Mouse (Mus musculus) gastrocnemius, postnatal 25 days (tissue): Measurements from ENCODE around the gene B4galnt1. TPM values are rescaled to one million over a fixed set of nuclear protein-coding genes. Genes with fewer than 3 reads are reported as not detected.
"Not testable (repeated sequence)": the region's sequence is repeated elsewhere in the genome, so short reads cannot be mapped to it uniquely, and the experiment has no call there.

Experiments
- DNase-seq: peaks from one replicate; pipeline ENCODE4 v3.0.0; 2022
- total RNA-seq, 2 experiments: library from RNA; stranded (reverse); gene quantifications; 1 replicate in 1 of 2; 2 replicates in 1 of 2; pipeline ENCODE4 v1.2.3; 2021

The B4galnt1 gene
- total RNA-seq, 2 experiments from 2014 or later: 0.78 to 1.00 TPM

GRCm38 (mm10) chr10:127143228-127143627 lies 21.8 kb upstream of the B4galnt1 start:
- DNase-seq: no peak

DNA sequence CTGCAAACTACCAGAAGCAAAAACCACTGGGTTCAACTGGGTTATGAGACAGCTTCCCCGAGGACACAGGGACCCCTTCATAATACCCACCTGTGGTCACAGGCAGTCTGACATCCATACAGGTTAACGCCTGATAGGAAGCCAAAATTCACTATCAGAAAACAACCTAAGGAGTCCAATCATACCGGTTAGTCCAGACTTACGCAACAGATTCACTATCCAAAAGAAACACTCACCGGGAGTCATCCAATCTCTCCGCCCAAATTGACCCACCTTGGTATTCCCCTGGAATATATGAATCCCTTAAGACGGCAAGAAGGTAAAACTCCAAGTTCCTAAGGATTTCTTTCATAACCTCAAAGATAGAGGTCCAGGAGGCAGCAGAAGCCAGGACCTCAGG lies 20.5 kb upstream of the B4galnt1 start:
- no peak for DNase-seq

GRCm38 (mm10) chr10:127145303-127145702 lies 19.7 kb upstream of the B4galnt1 start:
- no peak for DNase-seq

- DNase-seq: no peak
Observed at GRCm38 (mm10) chr10:127147135-127147534, 17.9 kb upstream of the B4galnt1 start.

DNA sequence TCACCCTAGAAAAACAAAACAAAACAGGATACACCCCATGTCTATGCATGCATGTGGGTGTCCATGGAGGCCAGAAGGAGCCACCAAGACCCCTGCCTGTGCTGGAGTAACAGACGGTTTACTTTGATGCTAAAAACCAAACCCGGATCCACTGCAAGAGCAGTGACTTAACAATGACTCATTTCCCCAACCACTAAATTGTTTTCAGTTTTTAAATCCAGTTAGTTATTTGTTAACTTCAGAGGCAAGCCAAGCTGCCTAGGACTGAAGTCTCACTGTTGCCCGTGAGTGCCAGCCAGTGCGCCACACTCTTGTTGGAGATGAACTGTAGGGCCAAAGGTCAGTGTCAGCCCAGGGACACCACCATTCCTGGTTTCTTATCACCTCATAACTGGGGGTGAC lies 14.6 kb upstream of the B4galnt1 start:
- DNase-seq: no peak

GRCm38 (mm10) chr10:127151233-127151632 lies 13.8 kb upstream of the B4galnt1 start:
- DNase-seq: not testable (repeated sequence)

GRCm38 (mm10) chr10:127152556-127152955 lies 12.5 kb upstream of the B4galnt1 start:
- DNase-seq: not testable (repeated sequence)

- DNase-seq: no peak
Observed at GRCm38 (mm10) chr10:127153323-127153722, 11.7 kb upstream of the B4galnt1 start.

DNA sequence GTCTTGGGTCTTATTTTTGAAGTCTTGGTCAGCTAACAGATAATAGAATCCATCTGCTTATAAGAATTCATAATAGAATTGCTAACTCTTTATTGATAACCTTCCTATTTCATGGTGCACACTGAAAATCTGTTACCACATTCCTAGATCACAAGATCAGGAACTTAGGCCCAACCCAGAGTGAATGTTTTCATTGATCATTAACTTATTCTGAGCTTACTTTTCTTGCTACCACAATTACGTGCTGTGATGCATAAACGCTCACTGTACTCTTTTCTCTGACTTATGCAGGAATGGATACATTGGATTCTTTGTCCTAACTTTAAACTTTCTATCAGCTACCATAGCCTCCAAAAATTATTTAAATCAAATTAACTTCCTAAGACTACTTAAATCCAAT lies 10.8 kb upstream of the B4galnt1 start:
- DNase-seq: no peak

DNA sequence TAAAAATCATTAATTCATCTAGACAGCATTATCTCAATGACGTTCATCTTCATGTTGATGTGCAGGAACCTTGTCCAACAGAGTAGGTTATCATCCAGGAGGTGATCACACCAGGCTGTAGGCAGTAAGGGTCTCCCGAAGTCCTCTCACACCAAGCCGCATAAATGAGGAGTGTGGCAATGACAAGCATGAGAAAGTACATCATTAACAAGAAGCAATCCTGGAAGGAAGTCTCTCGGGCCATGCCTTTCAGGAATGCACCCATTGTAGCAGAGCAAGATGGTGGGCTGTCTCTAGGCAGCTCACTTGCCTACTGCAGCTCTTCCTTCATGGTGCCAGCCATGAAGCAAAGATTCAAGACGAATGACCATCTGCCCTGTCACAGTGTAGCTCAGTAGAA lies 10.4 kb upstream of the B4galnt1 start:
- DNase-seq: no peak

- no peak for DNase-seq
Observed at GRCm38 (mm10) chr10:127156089-127156488, 8.9 kb upstream of the B4galnt1 start.

DNA sequence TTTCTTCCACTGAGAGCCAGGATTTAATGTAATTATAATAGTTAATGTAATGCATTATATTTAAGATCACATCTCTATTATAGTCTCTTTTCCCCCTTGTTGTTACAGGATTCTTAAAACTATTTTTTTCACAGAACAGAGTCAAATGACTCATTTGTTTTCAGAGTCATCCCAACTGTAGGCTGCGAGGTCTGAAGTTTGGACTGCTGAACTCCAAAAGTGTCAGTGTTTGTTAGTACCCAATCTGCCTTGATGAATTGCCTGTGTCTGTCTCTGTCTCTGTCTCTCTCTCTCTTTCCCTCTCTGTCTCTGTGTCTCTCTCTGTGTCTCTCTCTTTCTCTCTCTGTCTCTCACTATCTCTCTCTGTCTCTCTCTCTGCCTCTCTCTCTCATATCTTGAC lies 8.5 kb upstream of the B4galnt1 start:
- no peak for DNase-seq

DNA sequence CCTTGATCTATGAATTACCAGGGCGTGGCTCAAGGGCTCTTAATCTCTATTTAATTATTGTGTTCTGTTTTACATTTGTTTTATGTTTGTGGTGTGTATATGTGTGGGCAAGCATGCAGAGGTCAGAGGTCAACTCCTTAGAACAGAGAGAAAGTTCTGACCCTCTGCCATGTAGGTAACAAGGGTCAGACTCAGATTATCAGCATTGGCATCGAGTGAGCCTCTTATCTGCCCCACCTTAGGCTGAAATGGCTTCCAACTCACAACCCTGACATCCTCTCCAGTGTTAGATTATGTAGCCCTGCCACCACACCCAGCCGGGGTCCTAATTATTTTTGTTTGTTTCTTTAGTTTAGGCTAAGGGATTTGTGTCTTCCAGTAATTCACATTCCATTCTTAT lies 6.6 kb upstream of the B4galnt1 start:
- DNase-seq: no peak

DNA sequence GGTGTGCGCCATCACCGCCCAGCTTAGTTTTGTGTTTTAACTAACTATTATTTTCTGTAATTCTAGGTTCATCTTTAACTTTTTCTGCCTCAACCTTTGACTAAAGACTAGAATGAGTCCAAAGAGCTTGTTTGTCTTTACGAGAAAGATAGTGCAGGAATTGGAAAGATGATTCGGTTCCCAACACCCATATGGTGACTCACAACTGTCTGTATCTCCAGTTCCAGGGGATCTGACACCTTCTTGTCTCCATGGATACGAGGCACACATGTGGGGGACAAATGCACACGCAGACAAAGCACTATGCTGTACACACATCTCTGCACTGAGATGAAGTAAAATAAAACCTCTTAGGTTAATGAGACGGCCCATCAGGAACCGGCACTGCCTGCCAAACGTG lies 4.9 kb upstream of the B4galnt1 start:
- no peak for DNase-seq

- DNase-seq: no peak
Observed at GRCm38 (mm10) chr10:127160728-127161127, 4.3 kb upstream of the B4galnt1 start.

DNA sequence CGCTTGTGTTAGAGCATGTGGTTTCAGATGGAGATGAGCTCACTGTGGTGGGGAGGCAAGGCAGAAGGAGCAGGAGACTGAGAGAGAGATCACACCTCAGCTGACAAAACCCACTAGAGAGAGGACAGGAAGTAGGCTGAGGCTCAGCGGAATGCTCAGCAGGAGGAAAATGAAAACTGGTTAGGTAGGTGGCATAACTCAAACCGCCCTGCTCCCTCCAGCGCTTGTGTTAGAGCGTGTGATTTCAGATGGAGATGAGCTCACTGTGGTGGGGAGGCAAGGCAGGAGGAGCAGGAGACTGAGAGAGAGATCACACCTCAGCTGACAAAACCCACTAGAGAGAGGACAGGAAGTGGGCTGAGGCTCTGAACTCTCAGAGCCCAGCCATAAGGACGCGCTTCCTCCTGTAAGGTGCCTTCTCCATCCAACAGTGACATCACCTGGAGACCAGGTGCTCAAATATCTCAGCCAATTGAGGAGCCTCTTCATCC lies 2.2 kb upstream of the B4galnt1 start:
- not testable (repeated sequence) for DNase-seq

DNA sequence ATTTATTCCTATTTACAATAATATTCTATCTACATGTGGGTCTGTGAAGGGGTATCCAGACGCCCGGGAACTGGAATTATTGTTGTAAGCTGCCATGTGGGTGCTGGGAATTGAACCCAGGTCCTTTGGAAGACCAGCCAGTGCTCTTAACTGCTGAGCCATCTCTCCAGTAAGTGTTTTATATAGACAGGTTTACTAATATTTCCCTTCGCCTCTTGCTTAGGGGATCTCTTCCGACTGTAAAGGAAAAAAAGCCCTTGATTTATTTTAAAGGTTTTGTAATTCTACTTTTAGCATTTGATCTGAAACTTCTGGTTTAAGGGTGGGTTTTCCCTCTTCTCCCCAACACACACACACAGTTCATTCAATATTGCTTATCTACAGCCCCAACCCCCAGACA lies 835 bp upstream of the B4galnt1 start:
- no peak for DNase-seq

GRCm38 (mm10) chr10:127165354-127165653 lies 279 bp downstream of the B4galnt1 start:
- no peak for DNase-seq

DNA sequence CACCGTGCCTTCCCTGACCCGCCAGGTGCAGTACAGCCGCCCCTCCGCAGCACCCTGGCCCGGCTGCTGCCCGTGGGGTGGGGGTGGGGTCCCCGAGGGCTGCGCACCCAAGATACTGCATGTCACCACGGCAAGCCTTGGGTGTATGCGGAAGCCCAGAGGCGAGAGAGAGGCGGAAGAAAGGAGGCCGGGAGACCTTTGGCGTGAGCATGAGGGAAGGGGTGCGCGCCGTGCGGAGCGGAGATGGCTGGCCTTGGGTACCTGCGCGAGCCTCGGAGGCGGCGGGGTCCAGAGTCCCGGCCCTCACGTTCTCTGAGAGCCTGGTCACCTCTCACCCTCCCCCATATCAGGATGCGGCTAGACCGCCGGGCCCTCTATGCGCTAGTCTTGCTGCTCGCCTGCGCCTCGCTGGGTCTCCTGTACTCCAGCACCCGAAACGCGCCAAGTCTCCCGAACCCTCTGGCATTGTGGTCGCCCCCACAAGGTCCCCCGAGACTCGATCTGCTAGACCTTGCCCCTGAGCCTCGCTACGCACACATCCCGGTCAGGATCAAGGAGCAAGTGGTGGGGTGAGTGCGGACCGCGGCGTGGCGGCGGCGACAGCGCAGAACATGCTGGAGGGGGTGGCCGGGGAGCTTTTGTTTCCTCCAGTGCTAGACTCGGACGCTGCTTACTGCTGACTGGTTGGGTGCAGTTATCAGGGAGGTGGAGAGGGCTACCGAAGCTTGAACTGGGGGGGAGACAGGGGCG lies 804 bp downstream of the B4galnt1 start:
- no peak for DNase-seq

DNA sequence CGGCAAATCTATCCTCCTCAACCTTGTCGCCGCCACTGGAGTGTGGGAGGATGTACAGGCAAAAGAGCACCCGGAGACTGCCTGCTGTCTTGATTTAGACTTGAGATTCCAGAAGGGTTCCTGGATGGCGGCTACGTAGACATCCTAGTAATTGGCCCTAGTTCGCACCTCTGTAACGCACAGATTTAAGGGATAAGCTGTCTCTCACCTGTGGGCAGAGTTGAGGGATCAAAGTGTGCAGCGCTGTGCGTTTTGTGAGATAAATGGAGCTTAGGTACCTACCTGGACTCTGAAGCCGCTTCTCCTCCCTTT lies 1.3 kb downstream of the B4galnt1 start:
- no peak for DNase-seq

DNA sequence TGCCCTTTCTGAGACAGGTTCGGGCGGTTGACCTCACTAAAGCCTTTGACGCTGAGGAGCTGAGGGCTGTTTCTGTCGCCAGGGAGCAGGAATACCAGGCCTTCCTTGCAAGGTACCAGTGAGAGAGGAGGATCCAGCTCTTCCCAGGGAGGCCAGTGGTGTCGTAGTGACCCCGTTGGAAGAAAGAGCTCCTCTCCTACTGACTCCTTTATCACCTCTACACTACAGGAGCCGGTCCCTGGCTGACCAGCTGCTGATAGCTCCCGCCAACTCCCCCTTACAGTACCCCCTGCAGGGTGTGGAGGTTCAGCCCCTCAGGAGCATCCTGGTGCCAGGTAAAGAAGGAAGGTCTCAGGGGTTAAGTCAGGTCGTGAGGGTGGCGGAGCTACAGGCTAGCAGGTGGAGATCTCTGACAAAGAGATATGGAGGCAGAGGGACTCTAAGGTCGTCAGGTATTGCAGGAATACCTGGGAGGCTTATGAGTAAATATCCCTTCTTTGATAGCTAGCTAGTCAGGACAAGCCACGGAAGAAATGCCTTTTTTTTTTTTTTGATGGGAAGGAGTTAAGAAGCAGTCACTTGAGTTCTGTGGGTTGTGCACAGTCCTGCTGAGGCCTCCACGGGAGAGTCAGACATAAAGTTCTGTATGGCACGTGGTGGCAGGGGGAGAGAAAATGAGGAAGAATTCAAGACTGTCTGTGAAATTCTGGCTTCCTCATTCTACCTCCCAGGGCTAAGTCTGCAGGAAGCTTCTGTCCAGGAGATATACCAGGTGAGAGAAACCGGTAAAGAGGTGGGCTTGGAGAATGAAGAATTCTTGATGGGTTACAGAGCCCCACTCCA lies 2.0 kb downstream of the B4galnt1 start:
- DNase-seq: no peak

GRCm38 (mm10) chr10:127167614-127168192 lies 2.7 kb downstream of the B4galnt1 start:
- DNase-seq: no peak

- DNase-seq: no peak
Observed at GRCm38 (mm10) chr10:127170002-127170401, 5.0 kb downstream of the B4galnt1 start.
